Mouse (Mus musculus) limb, embryonic 11.5 days (tissue): ENCODE measurements at regions not wholly inside any gene's neighbourhood (a gene's known extent, or its start where the extent isn't known, plus 50 kb on each side); places are given as distances from the start of the nearest gene placed in this dataset. TPM values are rescaled to one million over a fixed set of nuclear protein-coding genes. Genes with fewer than 3 reads are reported as not detected.

Experiments used
- ATAC-seq: fragments of 200-750 bp; cut with Nextera tagmentation; 2 replicates; pipeline ENCODE4 v1.8.0; 2017; ENCODE audit warnings: low read depth; ENCODE audit not compliant: insufficient number of reproducible peaks, low FRiP score, low TSS enrichment
- DNase-seq: peaks from one replicate; pipeline ENCODE4 v3.0.0-alpha.2; 2015; ENCODE audit warnings: low spot score
- H3K27ac ChIP-seq: fragments of 300-500 bp; sonication (generic); replicated peaks from 2 replicates; pipeline ENCODE4 v1.5.1; 2014; ENCODE audit warnings: low read depth, mild to moderate bottlenecking, low read length
- H3K27me3 ChIP-seq: fragments of 300-500 bp; sonication (generic); 2 replicates; pipeline ENCODE4 v1.6.1; 2014; ENCODE audit warnings: mild to moderate bottlenecking, low read length, mixed read lengths; ENCODE audit not compliant: control insufficient read depth, insufficient read depth
- H3K36me3 ChIP-seq: fragments of 300-500 bp; sonication (generic); 2 replicates; pipeline ENCODE4 v1.6.1; 2014; ENCODE audit warnings: mild to moderate bottlenecking, low read length, moderate library complexity, mixed read lengths; ENCODE audit not compliant: control insufficient read depth, insufficient read depth
- H3K4me1 ChIP-seq: fragments of 300-500 bp; sonication (generic); 2 replicates; pipeline ENCODE4 v1.6.1; 2014; ENCODE audit warnings: low read length, mixed read lengths; ENCODE audit not compliant: control insufficient read depth, insufficient read depth
- H3K4me2 ChIP-seq: fragments of 300-500 bp; sonication (generic); 2 replicates; pipeline ENCODE4 v1.6.1; 2014; ENCODE audit warnings: low read depth, mild to moderate bottlenecking, moderate library complexity; ENCODE audit not compliant: severe bottlenecking
- H3K4me3 ChIP-seq: fragments of 300-500 bp; sonication (generic); 2 replicates; pipeline ENCODE4 v1.5.1; 2014; ENCODE audit warnings: low read depth, low read length
- H3K9ac ChIP-seq: fragments of 300-500 bp; sonication (generic); 2 replicates; pipeline ENCODE4 v1.6.1; 2014; ENCODE audit warnings: mild to moderate bottlenecking, low read length
- H3K9me3 ChIP-seq: fragments of 300-500 bp; sonication (generic); 2 replicates; pipeline ENCODE4 v1.6.1; 2016; ENCODE audit warnings: low read length; ENCODE audit not compliant: control insufficient read depth
- WGBS: fragments of 180-500 bp; shearing (Covaris S2); extraction: QIAGEN DNeasy Blood & Tissue Kit; methylation state at CpG from one replicate; pipeline ENCODE4 v1.1.7; 2014; 5-methylcytosine and 5-hydroxymethylcytosine counted together
- microRNA-seq: library from miRNA; unstranded; fragments of <30 nt; microRNA quantifications from one replicate; pipeline ENCODE4, GENCODE M21; 2016

DNA sequence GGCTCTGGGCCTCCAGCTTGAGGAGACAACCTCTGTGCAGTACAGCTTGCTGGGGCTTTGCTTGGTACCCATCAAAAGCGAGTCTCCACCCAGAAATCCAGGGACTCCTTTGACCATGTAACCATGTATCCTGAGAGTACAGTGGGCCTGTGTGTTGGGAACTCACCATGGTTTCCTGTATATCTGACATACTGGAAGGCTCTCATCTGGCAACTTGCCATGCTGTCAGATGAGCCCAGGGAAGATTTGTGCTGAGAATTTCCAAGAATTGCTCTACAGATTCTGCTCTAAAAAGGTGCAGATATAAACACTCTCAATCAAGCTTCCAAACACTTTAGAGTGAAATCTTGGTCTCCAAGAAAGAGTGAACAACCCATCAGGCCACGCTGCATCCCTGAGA, 56.7 kb upstream of the Adgra1 start:
- DNase-seq (no peak), ATAC-seq (no peak)
- no peaks in the 10 kb centered on the region for H3K36me3 ChIP-seq
- H3K27me3 ChIP-seq = no peaks in the 10 kb centered on the region
- WGBS = 89% methylated on average over 2 of the region's 2 CpGs
- no peak overlapping the region for H3K4me2 ChIP-seq
- no peaks in the 10 kb centered on the region for H3K9me3 ChIP-seq
- no peaks in the 10 kb centered on the region for H3K4me1 ChIP-seq
- H3K27ac ChIP-seq = no peak overlapping the region
- no peak overlapping the region for H3K9ac ChIP-seq
- H3K4me3 ChIP-seq = no peak overlapping the region

DNA sequence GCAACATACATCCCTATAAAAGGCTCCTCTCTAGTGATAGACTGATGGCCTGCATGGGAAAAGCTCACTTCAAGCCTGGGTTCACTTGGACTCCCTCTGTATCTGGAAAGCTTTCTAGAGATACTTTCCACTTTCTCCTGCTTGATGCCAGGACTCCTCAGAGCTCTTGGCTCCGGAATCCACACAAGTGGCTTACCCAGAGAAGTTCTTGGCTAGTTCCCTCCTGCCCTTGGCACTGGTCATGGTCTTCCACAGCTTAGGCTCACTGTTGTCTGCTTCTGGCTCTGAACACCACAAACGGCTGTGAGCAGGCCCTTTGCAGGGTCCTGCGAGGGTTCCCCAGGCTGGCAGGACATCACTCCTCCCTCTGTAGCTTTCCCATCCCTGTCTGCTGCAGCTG, 54.1 kb upstream of the Adgra1 start:
- DNase-seq (no peak), ATAC-seq (no peak)
- Histone ChIP-seq H3K36me3 (no peaks in the 10 kb centered on the region), H3K4me1 (no peaks in the 10 kb centered on the region), H3K27ac (no peak overlapping the region), H3K4me3 (no peak overlapping the region), H3K27me3 (no peaks in the 10 kb centered on the region), H3K9me3 (no peaks in the 10 kb centered on the region), H3K9ac (no peak overlapping the region), H3K4me2 (no peak overlapping the region)
- WGBS = 83% methylated on average over 3 of the region's 3 CpGs

DNA sequence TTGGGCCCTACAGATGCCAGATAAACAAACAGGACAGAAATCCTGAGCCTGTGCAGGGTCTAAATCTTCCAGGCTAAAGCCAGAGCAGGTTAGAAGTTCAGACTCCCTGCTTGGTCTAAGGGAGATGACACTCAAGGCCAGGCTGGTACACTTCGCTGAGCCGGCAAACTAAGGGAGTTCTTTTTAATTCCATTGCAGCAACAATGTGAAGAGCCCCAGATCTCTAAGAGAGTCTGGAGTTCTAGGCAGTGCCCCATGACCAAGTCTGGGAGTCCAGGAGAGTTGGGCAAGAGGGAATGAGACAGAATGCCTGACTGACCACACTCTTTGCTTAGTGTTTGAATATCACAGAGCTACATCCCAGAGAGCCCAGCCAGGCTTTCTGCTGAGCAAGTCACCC, 52.5 kb upstream of the Adgra1 start:
- H3K9me3 ChIP-seq = no peaks in the 10 kb centered on the region
- H3K4me3 ChIP-seq = no peak overlapping the region
- no peak overlapping the region for H3K9ac ChIP-seq
- H3K4me1 ChIP-seq = no peaks in the 10 kb centered on the region
- H3K4me2 ChIP-seq = no peak overlapping the region
- no peaks in the 10 kb centered on the region for H3K36me3 ChIP-seq
- H3K27ac ChIP-seq = no peak overlapping the region
- DNase-seq (no peak), ATAC-seq (no peak)
- H3K27me3 ChIP-seq = no peaks in the 10 kb centered on the region
- 71% methylated on average over 2 of the region's 2 CpGs for WGBS

Small RNA genes lying in the stretch of these regions (microRNA-seq; reads per million reads assigned to microRNA genes)
- not detected for gene Mir6401
